Mouse (Mus musculus): ENCODE data around the gene Adamtsl4.

- TF ChIP-seq CTCF (IDR thresholded peaks at IDR 0.05; ENCODE audit: borderline replicate concordance, insufficient read depth, low read length), result no peak
- no peak for TF ChIP-seq POLR2A (IDR thresholded peaks at IDR 0.05; ENCODE audit: low read depth, low read length)
Observed at GRCm38 (mm10) chr3:95668589-95669308, 19.0 kb downstream of the Adamtsl4 start.

All from embryonic fibroblast, embryonic 13.5 days (primary cell).